Mouse (Mus musculus): ENCODE measurements at regions not wholly inside any gene's neighbourhood (a gene's known extent, or its start where the extent isn't known, plus 50 kb on each side); places are given as distances from the start of the nearest gene placed in this dataset.
"Not testable (repeated sequence)": the region's sequence is repeated elsewhere in the genome, so short reads cannot be mapped to it uniquely, and the experiment has no call there.

DNA sequence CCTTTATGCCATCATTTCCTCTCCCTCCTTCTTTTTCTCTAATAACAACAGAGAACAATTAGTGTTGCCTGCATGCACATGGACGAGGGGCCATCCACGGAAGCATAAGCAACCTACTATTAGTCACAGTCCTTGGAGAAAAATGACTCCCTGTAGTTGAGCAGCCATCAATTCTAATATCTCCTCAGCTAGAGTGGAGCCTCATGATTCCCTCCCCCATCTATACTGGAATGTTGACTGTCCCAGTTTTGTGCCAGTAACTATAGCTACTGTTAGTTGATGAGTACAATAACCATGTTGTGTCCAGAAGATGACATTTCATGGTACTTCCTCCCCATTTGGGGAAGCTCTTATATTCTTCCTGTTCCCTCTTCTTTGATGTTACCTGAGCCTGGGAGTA is 64.3 kb upstream of the Rtn4 start:
- DNase-seq (ENCODE audit: low spot score): no peak

DNA sequence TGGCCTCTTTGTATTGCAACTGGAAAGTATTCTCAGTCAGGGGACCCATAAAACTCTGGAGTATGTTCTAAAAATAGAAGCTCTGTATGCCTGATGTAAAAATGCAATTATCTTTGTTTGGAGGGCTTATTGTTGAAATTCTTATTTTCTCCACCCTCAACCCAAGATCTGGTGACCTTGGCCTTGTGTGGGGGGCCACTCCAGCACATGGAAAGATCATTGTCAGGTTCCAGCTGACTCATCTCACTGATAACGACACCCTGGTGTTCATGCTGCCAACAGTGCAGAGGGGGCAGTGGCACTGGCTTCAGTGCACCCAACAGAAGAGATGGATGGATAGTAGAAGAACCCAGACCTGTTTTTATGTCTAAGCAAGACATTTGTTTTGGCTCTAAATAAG is 60.3 kb upstream of the Rtn4 start:
- no peak for DNase-seq (ENCODE audit: low spot score)

DNA sequence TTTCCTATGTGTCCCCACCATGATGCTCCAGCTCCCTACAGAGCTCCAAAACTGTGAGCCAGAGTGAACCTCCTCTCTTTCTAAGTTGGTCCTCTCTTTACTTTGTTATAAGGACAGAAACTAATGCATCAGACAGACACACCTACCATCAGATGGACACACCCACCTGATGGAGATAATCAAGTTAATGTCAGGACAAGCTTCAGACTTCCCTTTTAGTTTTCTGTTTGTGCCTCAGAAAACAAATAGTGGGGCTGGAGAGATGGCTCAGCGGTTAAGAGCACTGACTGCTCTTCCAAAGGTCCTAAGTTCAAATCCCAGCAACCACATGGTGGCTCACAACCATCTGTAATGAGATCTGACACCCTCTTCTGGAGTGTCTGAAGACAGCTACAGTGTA is 59.5 kb upstream of the Rtn4 start:
- DNase-seq (ENCODE audit: low spot score): not testable (repeated sequence)

DNA sequence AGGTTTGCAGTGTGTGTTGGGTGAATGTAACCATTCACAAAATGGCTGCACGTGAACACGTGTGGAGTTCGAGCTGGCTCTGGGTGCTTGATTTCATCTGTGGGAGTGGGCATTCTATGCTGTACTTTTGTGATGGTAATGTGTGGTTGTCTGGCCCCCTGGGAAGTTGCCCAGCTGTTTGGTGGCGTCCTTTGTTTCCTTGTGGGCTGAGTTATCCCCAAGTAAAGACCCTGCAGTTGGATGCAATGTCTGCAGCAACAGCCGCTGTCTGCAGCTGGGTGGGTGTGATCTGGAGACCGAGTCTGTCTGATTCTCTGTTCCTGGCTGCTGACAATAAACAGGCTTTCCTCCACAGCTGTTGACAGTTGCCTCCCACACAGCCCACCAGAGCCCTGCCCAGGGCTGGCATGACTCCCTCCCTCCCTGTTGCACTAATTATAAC is 56.0 kb upstream of the Rtn4 start:
- DNase-seq (ENCODE audit: low spot score): no peak

DNA sequence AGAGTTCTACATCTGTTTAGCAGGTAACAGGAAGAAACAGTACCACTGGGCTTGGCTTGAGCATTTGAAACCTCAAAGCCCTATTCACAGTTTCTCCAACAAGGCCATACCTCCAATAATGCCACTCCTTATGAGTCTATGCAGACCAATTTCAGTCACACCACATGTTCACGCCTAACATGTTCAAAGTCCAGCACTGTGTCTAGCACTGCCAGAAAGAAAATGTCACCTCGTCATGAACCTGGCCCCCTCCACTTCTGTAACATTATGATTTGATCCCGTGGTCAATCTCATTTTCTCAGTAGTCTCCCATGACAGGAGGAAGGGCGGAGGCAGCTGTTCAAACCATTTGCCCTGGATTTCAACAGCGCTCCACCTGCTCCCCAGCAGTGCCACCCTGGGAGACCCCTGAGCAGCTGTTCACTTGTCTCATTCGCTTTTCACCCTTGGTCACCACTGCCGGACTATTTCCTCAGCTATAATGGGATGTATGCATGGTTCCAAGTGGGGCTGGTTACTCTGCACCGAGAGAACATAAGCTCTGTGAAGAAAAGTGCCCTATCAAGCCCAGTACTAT is 54.6 kb upstream of the Rtn4 start:
- DNase-seq (ENCODE audit: low spot score): no peak

DNA sequence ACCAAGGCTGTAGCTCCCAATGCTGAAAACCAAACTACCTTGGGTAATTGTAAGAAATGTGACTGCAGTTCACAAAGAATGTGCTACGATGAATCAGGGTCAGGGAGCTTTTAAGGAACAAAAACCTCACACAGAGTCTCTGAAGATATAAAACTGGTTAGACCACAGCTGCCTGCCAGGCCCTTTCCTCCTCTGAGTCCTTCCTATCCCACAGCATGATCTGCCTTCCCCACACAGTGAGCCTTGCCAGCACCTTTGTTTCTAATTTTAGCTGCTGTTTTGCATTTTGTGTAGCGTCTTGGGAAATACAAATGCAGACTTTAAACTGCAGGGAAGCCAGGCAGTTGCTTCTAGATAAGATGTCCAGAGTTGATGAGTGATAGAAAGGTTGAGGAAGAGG is 53.9 kb upstream of the Rtn4 start:
- peak; percentile 57 for DNase-seq (ENCODE audit: low spot score)
